Mouse (Mus musculus) testis, postnatal 14 days (tissue): ENCODE measurements around the gene Hebp1.

ENCODE experiments used
- DNase-seq: peaks from one replicate; pipeline ENCODE4 v3.0.0; 2021; ENCODE audit warnings: low spot score

Hebp1 gene

GRCm38 (mm10) chr6:135116479-135116878 lies 81.3 kb downstream of the Hebp1 start:
- DNase-seq: no peak

- no peak for DNase-seq
These were observed 84.7 kb downstream of the Hebp1 start for GRCm38 (mm10) chr6:135113114-135113436.

- no peak for DNase-seq
These were observed 85.3 kb downstream of the Hebp1 start for GRCm38 (mm10) chr6:135112411-135113113.

GRCm38 (mm10) chr6:135107014-135107413 lies 90.8 kb downstream of the Hebp1 start:
- no peak for DNase-seq

- no peak for DNase-seq
These were observed 95.0 kb downstream of the Hebp1 start for GRCm38 (mm10) chr6:135102736-135103303.

GRCm38 (mm10) chr6:135100787-135101472 lies 96.9 kb downstream of the Hebp1 start:
- DNase-seq: no peak

DNA sequence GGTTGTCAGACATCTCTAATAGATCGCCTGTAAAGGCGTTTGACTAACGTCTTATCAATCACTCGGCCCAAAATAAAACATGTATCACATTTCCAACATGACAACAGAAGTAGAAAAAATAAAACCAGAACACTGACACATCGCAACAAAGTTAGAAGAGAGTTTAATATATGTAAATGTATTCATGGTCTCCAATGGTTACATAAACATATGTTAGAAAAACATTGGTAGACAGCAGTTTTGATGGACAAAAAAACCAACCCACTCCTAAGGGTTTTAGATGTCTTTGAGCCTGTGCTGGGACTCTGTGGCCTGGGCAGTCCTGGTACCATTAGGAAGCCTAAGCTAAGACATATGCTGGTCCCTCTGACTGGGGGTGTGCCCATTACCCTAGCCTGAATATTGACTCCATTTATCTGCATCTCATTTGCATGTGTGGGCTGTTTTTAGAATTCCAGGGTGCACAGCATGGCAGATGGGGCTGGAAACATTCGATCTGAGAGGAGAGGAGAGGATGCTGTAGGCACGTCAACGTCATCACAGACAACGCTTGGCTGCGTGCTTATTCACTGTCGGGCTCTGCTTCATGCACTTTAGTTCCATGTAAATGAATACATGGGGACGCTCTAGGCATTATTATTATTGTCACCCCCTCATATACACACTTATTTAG lies 104.9 kb downstream of the Hebp1 start:
- peak; percentile 21 for DNase-seq

DNA sequence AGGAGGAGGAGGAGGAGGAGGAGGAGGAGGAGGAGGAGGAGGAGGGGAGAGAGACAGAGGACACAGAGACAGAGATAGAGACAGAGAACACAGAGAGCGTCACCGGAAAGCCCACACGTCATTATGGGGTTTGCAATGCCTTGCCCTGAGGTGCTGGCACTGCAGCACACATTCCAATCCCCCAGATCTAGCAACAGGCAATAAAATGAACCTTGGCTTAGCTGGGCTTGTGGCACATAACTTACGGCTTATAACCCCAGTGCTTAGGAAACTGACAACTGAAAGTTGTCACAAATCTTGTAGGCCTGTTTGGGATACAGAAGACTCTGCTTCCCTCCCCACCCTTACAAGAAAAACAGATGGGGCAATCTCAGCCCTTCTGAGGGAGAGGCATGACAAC lies 107.2 kb downstream of the Hebp1 start:
- no peak for DNase-seq

DNA sequence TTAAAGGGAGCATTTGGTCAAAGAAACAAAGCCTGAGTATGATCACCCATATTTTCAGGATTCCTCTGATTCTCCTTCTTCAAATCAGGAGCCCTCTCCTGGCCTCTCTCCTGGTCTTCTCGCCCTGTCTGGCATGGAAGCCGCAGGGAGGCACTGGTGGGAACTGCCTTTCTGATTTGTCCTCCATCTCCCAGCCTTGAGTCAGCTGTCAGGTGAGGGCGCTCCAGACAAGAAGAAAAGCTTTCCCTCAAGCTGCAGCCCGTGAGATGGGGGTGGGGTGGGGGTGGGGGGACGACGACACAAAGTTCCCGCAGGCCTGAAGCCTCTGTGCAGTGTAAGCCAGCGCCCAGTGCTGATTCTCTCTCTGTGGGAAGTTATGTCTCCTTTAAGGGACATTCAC lies 108.0 kb downstream of the Hebp1 start:
- DNase-seq: no peak

DNA sequence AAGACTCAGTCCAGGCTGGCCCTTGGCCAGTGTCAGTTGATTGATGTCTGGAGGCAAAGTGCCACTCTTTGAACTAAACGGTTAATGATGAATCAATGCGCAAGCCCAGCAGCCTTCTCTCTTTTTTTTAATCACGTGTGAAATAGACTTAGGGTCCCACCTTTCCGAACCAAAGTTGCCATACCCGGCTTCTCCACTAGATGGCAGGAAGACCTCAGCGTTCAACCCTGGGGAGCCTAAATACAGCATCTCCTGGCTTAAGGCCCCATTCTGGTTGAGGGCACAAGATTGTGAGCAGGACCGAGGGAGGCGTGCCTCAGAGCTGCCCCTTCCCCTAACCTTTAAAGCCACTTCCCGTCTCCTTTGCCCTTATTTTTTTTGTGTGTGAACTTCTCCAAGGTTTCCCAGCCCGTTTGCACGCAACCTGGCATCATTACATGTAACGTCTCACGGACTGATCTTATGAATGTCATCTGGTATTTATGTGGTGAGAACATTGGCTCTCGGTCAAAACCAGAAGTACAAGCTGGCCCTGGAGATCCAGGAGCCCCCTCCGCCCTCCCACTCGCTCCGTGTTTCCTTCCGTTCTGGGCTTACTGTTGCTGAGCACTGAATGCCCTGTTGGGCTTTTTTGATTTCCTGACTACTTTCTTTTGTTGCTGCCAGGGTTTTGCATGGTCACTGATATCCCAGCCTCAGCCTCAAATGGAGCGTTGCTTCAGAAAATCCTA lies 109.9 kb downstream of the Hebp1 start:
- DNase-seq: peak; percentile 53
